Mouse (Mus musculus) megakaryocyte, embryonic 14.5 days (primary cell): ENCODE data around the gene Aftph.

Experiments used
- FLI1 ChIP-seq: IDR thresholded peaks from 2 replicates; pipeline ENCODE4 v1.6.1; 2012; ENCODE audit warnings: low read length, inconsistent platforms, mixed read lengths
- GATA1 ChIP-seq: IDR thresholded peaks from 3 replicates; pipeline ENCODE4 v1.6.1; 2012; ENCODE audit warnings: mixed read lengths, low read length, inconsistent platforms, borderline replicate concordance

DNA sequence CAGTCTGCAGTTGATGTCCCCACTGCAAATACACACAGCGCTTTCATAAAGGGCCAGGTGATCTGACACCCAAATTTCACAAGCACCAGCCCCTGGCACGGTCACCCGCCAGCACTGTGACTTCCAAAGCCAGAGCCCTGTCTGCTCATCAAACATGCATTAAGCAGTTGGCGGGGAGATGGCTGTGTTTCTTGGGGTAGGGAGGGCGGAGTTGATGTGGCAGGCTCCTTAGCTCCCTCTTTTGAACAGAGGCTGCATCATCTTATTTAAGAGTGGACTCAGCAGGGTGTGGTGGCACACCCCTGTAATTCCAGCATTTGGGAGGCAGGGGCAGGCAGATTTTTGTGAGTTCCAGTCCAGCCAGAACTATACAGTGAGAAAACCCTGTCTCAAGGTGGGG is 91.9 kb downstream of the Aftph start:
- TF ChIP-seq GATA1, result no peak
- TF ChIP-seq FLI1, result no peak
